Mouse (Mus musculus): ENCODE results near the gene Dido1.

Gene Dido1

GRCm38 (mm10) chr2:180709923-180710272, at the start of gene Dido1, which contains the start of gene Gid8:
Gene Dido1 (minus strand): TSS chr2:180709999.
Gene Gid8 (plus strand): TSS chr2:180710117.
- DNase-seq = peak; percentile 98

GRCm38 (mm10) chr2:180758513-180759263, 48.9 kb upstream of the Dido1 start:
- DNase-seq = no peak

GRCm38 (mm10) chr2:180756786-180757185, 47.0 kb upstream of the Dido1 start:
- no peak for DNase-seq

GRCm38 (mm10) chr2:180755896-180756295, 46.1 kb upstream of the Dido1 start:
- DNase-seq = peak; percentile 69

GRCm38 (mm10) chr2:180754976-180755688, 45.3 kb upstream of the Dido1 start:
- no peak for DNase-seq

GRCm38 (mm10) chr2:180748904-180749303, 39.1 kb upstream of the Dido1 start:
- no peak for DNase-seq

- peak; percentile 19 for DNase-seq
Observed at GRCm38 (mm10) chr2:180746569-180747192, 36.9 kb upstream of the Dido1 start.

GRCm38 (mm10) chr2:180745248-180745927, 35.6 kb upstream of the Dido1 start:
- DNase-seq = peak; percentile 89

- no peak for DNase-seq
Observed at GRCm38 (mm10) chr2:180743321-180743720, 33.5 kb upstream of the Dido1 start.

GRCm38 (mm10) chr2:180742820-180743219, 33.0 kb upstream of the Dido1 start:
- no peak for DNase-seq

GRCm38 (mm10) chr2:180741421-180741820, 31.6 kb upstream of the Dido1 start:
- no peak for DNase-seq

GRCm38 (mm10) chr2:180740349-180740748, 30.6 kb upstream of the Dido1 start:
- no peak for DNase-seq

- no peak for DNase-seq
Observed at GRCm38 (mm10) chr2:180737984-180738383, 28.2 kb upstream of the Dido1 start.

GRCm38 (mm10) chr2:180735232-180735631, 25.4 kb upstream of the Dido1 start:
- DNase-seq = no peak

GRCm38 (mm10) chr2:180731984-180732383, 22.2 kb upstream of the Dido1 start:
- DNase-seq = no peak

GRCm38 (mm10) chr2:180731036-180731435, 21.2 kb upstream of the Dido1 start:
- no peak for DNase-seq

- DNase-seq = no peak
Observed at GRCm38 (mm10) chr2:180727613-180728021, 17.8 kb upstream of the Dido1 start.

GRCm38 (mm10) chr2:180726658-180727442, 17.1 kb upstream of the Dido1 start:
- no peak for DNase-seq

- DNase-seq = no peak
Observed at GRCm38 (mm10) chr2:180725856-180726629, 16.2 kb upstream of the Dido1 start.

GRCm38 (mm10) chr2:180725414-180725778, 15.6 kb upstream of the Dido1 start:
- DNase-seq = no peak

GRCm38 (mm10) chr2:180724585-180725413, 15.0 kb upstream of the Dido1 start, which contains the start of gene Slc17a9:
Gene Slc17a9 (plus strand): TSS chr2:180725263.
- peak; percentile 74 for DNase-seq
